Mouse (Mus musculus) cerebellum, postnatal 10 days (tissue): Measurements from ENCODE around the gene Tnrc6a.

Source experiments
- DNase-seq, 2 experiments: peaks; one replicate each; pipeline ENCODE4 v3.0.0; 2021; ENCODE audit warnings: mixed read lengths in 2 of 2

Gene Tnrc6a

GRCm38 (mm10) chr7:123240064-123240463 is 116.4 kb downstream of the Tnrc6a start:
- no peak for DNase-seq

- no peak for DNase-seq
These were observed 118.6 kb downstream of the Tnrc6a start for GRCm38 (mm10) chr7:123242241-123242640.

- DNase-seq = no peak
These were observed 121.1 kb downstream of the Tnrc6a start for GRCm38 (mm10) chr7:123244833-123245232.
